Mouse (Mus musculus): ENCODE measurements around the gene Slc12a8. TPM values are rescaled to one million over a fixed set of nuclear protein-coding genes. Genes with fewer than 3 reads are reported as not detected.

Slc12a8 gene
- total and polyA plus RNA-seq, 3 experiments: 0.49 TPM; not detected in 2

DNA sequence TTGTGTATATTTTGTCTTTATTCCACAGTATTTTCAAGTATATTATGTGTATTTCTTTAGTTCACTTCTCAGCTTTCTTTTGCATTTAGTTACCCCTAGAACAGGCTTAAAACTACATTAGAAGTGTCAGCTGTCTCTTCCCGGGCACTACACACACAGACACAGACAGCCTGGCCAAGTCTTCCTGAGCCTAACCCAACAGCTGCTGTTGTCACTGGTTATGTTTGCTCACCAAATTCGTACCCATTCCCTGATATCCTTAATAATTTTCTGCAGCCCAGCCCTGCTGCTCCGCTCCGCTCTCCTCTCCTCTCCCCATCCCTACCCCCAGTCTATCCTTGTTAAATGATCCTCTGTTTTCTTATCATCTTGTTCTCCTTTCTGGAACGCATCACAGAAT lies 112.4 kb downstream of the Slc12a8 start:
- no peak for TF ChIP-seq CTCF (IDR thresholded peaks at IDR 0.05; ENCODE audit: low read depth, low read length)
- no peak for TF ChIP-seq GATA1 (IDR thresholded peaks at IDR 0.05; ENCODE audit: borderline replicate concordance, low read length)
- no peak for TF ChIP-seq TAL1 (conservative IDR thresholded peaks at IDR 0.05; ENCODE audit: low read depth, low read length)
- no peak for TF ChIP-seq GATA2 (IDR thresholded peaks at IDR 0.05; ENCODE audit: borderline replicate concordance, low read depth, low read length)
- no peak for TF ChIP-seq POLR2AphosphoS5 (IDR thresholded peaks at IDR 0.05; ENCODE audit: insufficient replicate concordance, low read depth, low read length)
- no peak overlapping the region for H3K4me3 ChIP-seq (ENCODE audit: low read depth, low read length)
- no peaks in the 10 kb centered on the region for H3K36me3 ChIP-seq (replicated peaks)
- ATAC-seq (ENCODE audit: extremely low read depth, insufficient number of reproducible peaks, low FRiP score, poor library complexity, severe bottlenecking): no peak
- peaks cover 11% of the 10 kb centered on the region for H3K27me3 ChIP-seq (ENCODE audit: insufficient read depth, low read length)
- H3K9me3 ChIP-seq (replicated peaks): no peaks in the 10 kb centered on the region
- no peak for DNase-seq (ENCODE audit: low spot score)
- no peaks in the 10 kb centered on the region for H3K4me1 ChIP-seq (ENCODE audit: insufficient read depth, low read depth, low read length)

DNA sequence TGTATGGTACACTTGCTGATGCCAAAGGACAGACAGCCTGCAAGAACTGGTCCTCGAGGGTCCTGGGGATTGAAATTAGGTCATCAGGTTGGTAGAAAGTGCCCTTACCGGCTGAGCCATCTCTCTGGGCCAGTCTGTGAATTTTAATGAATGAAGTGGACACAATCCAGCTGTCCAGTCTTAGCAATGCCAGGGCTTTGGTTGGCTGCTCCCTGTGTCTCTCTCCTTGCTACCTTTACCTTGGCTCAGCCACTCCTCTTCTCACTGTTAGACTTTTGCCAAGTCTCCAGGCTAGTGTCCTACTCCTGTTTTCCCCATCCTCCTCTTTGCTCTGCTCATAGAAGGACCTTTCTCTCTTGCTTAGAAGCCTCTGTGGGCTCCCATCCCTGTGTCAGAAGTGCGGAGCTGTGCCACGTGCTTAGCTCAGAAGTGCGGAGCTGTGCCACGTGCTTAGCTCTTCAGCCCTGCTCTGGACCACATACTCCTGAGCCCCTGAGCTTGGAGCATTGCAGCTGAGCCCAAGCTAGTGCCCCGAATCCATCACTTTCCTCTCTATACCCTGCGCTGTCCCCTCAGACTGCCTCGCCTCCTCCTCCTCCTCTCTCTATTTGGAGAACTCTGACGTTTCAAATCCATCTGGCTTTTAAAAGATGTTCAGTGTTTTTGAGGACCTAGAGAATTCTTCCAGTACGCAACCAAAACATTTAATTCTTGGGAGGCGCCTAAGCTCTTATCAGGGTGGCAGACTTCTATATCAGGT lies 118.9 kb downstream of the Slc12a8 start:
- H3K4me3 ChIP-seq (ENCODE audit: low read depth, low read length): no peak overlapping the region
- no peaks in the 10 kb centered on the region for H3K9me3 ChIP-seq (replicated peaks)
- H3K27me3 ChIP-seq (ENCODE audit: insufficient read depth, low read length): peaks cover 26% of the 10 kb centered on the region
- no peaks in the 10 kb centered on the region for H3K4me1 ChIP-seq (ENCODE audit: insufficient read depth, low read depth, low read length)
- TF ChIP-seq GATA2 (IDR thresholded peaks at IDR 0.05; ENCODE audit: borderline replicate concordance, low read depth, low read length) (no peak), POLR2AphosphoS5 (IDR thresholded peaks at IDR 0.05; ENCODE audit: insufficient replicate concordance, low read depth, low read length) (no peak), TAL1 (conservative IDR thresholded peaks at IDR 0.05; ENCODE audit: low read depth, low read length) (no peak), CTCF (IDR thresholded peaks at IDR 0.05; ENCODE audit: low read depth, low read length) (no peak), GATA1 (IDR thresholded peaks at IDR 0.05; ENCODE audit: borderline replicate concordance, low read length) (no peak)
- DNase-seq (ENCODE audit: low spot score) (no peak), ATAC-seq (ENCODE audit: extremely low read depth, insufficient number of reproducible peaks, low FRiP score, poor library complexity, severe bottlenecking) (no peak)
- no peaks in the 10 kb centered on the region for H3K36me3 ChIP-seq (replicated peaks)

DNA sequence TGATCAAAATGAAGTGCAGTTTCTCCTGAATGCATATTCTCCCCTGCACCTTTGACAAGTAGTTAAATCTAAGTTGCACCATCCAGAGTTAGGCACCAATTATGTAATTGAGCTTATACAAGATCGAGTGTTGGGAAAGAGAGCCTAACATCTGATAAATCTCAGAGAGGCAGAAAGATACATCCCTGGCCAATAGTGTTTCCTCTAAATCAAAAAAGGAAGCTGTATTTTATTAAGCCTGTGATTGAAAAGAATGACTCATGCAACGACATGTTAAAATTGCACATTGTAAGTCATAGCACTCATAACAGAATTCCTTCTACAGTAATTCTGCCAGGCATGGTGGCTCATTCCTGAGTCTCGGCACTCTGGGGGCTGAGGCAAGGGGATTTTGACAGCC lies 124.7 kb downstream of the Slc12a8 start:
- TF ChIP-seq POLR2AphosphoS5 (IDR thresholded peaks at IDR 0.05; ENCODE audit: insufficient replicate concordance, low read depth, low read length) (no peak), CTCF (IDR thresholded peaks at IDR 0.05; ENCODE audit: low read depth, low read length) (no peak), GATA2 (IDR thresholded peaks at IDR 0.05; ENCODE audit: borderline replicate concordance, low read depth, low read length) (no peak), GATA1 (IDR thresholded peaks at IDR 0.05; ENCODE audit: borderline replicate concordance, low read length) (no peak), TAL1 (conservative IDR thresholded peaks at IDR 0.05; ENCODE audit: low read depth, low read length) (no peak)
- peaks cover 22% of the 10 kb centered on the region for H3K27me3 ChIP-seq (ENCODE audit: insufficient read depth, low read length)
- no peaks in the 10 kb centered on the region for H3K4me1 ChIP-seq (ENCODE audit: insufficient read depth, low read depth, low read length)
- no peak for ATAC-seq (ENCODE audit: extremely low read depth, insufficient number of reproducible peaks, low FRiP score, poor library complexity, severe bottlenecking)
- H3K4me3 ChIP-seq (ENCODE audit: low read depth, low read length): no peak overlapping the region
- no peaks in the 10 kb centered on the region for H3K36me3 ChIP-seq (replicated peaks)
- no peaks in the 10 kb centered on the region for H3K9me3 ChIP-seq (replicated peaks)
- no peak for DNase-seq (ENCODE audit: low spot score)

- Histone ChIP-seq H3K4me3 (ENCODE audit: low read depth, low read length) (no peak overlapping the region), H3K4me1 (ENCODE audit: insufficient read depth, low read depth, low read length) (peaks cover 4% of the 10 kb centered on the region; the same call in 1 of the 2 replicates), H3K27me3 (ENCODE audit: insufficient read depth, low read length) (peaks cover 19% of the 10 kb centered on the region), H3K9me3 (replicated peaks) (peaks cover 9% of the 10 kb centered on the region; the same call in 1 of the 2 replicates), H3K36me3 (replicated peaks) (no peaks in the 10 kb centered on the region)
- TF ChIP-seq TAL1 (conservative IDR thresholded peaks at IDR 0.05; ENCODE audit: low read depth, low read length) (no peak), CTCF (IDR thresholded peaks at IDR 0.05; ENCODE audit: low read depth, low read length) (no peak), POLR2AphosphoS5 (IDR thresholded peaks at IDR 0.05; ENCODE audit: insufficient replicate concordance, low read depth, low read length) (no peak), GATA1 (IDR thresholded peaks at IDR 0.05; ENCODE audit: borderline replicate concordance, low read length) (no peak), GATA2 (IDR thresholded peaks at IDR 0.05; ENCODE audit: borderline replicate concordance, low read depth, low read length) (no peak)
- no peak for ATAC-seq (ENCODE audit: extremely low read depth, insufficient number of reproducible peaks, low FRiP score, poor library complexity, severe bottlenecking)
- DNase-seq (ENCODE audit: low spot score): no peak
Measured at GRCm38 (mm10) chr16:33653116-33653515, 136.0 kb downstream of the Slc12a8 start.

DNA sequence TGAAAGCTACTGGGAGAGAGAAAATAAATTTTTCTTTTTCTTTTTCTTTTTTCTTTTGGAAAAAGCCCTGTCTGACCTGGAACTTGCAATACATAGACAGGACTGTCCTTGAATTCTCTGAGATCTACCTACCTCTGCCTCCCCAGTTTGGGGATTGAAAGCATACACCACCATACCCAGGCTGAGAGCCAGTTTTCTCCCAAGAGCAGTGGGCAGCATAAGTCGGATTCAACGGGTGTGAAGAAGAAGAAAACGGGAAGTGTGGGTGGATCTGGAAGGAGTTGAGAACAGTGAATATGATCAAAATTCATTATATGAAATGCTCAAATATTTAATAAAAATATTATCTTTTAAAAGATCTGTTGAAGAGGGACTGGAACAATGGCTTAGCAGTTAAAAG lies 138.3 kb downstream of the Slc12a8 start:
- peaks cover 7% of the 10 kb centered on the region; the same call in 1 of the 2 replicates for H3K4me1 ChIP-seq (ENCODE audit: insufficient read depth, low read depth, low read length)
- peaks cover 2% of the 10 kb centered on the region; the same call in 1 of the 2 replicates for H3K9me3 ChIP-seq (replicated peaks)
- no peak for ATAC-seq (ENCODE audit: extremely low read depth, insufficient number of reproducible peaks, low FRiP score, poor library complexity, severe bottlenecking)
- DNase-seq (ENCODE audit: low spot score): no peak
- no peaks in the 10 kb centered on the region for H3K36me3 ChIP-seq (replicated peaks)
- H3K4me3 ChIP-seq (ENCODE audit: low read depth, low read length): no peak overlapping the region
- TF ChIP-seq GATA2 (IDR thresholded peaks at IDR 0.05; ENCODE audit: borderline replicate concordance, low read depth, low read length) (no peak), TAL1 (conservative IDR thresholded peaks at IDR 0.05; ENCODE audit: low read depth, low read length) (no peak), POLR2AphosphoS5 (IDR thresholded peaks at IDR 0.05; ENCODE audit: insufficient replicate concordance, low read depth, low read length) (no peak)
- H3K27me3 ChIP-seq (ENCODE audit: insufficient read depth, low read length): peaks cover 30% of the 10 kb centered on the region

DNA sequence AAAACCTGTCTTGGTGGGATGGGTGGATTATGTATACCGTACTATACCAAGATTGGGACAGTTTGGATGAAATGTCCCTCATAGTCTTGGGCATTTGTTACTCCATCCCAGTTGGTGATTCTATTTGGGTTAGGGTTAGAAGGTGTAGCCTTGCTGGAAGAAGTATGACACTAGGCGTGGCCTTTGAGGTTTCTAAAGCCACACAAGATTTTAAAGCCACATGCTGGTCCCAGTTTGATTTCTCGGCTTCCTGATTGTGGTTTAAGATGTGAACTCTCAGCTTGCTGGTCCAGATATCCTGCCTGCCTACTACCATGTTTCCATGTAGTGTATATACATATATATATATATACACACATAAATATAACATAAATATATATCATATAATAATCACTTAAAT lies 140.1 kb downstream of the Slc12a8 start:
- TF ChIP-seq GATA2 (IDR thresholded peaks at IDR 0.05; ENCODE audit: borderline replicate concordance, low read depth, low read length) (no peak), GATA1 (IDR thresholded peaks at IDR 0.05; ENCODE audit: borderline replicate concordance, low read length) (no peak), POLR2AphosphoS5 (IDR thresholded peaks at IDR 0.05; ENCODE audit: insufficient replicate concordance, low read depth, low read length) (no peak), CTCF (IDR thresholded peaks at IDR 0.05; ENCODE audit: low read depth, low read length) (no peak), TAL1 (conservative IDR thresholded peaks at IDR 0.05; ENCODE audit: low read depth, low read length) (no peak)
- Histone ChIP-seq H3K4me3 (ENCODE audit: low read depth, low read length) (no peak overlapping the region), H3K9me3 (replicated peaks) (no peaks in the 10 kb centered on the region), H3K27me3 (ENCODE audit: insufficient read depth, low read length) (peaks cover 40% of the 10 kb centered on the region), H3K4me1 (ENCODE audit: insufficient read depth, low read depth, low read length) (peaks cover 7% of the 10 kb centered on the region; the same call in 1 of the 2 replicates), H3K36me3 (replicated peaks) (no peaks in the 10 kb centered on the region)
- DNase-seq (ENCODE audit: low spot score) (no peak), ATAC-seq (ENCODE audit: extremely low read depth, insufficient number of reproducible peaks, low FRiP score, poor library complexity, severe bottlenecking) (no peak)
